12 mouse cellular contexts compared by ENCODE assay signal in genomic region chr15:101126876-101127544, GRCm38 (mm10). TPM values are rescaled to one million over a fixed set of nuclear protein-coding genes. Genes with fewer than 3 reads are reported as not detected.
DNase-seq lines count a peak whose midpoint lies in the region; ATAC-seq and TF ChIP-seq lines count a peak whose summit lies in the region.
"Had no signal": no experiment of that assay in that cellular context is flagged by ENCODE, and none has a peak within 500 bp of the region (broad histone marks: within the 10 kb centered on the region; RNA-seq: fewer than 3 reads in every experiment).

No protein-coding gene starts in this region.

- peak; percentile 61 for DNase-seq in limb, embryonic 14.5 days (ENCODE audit: low spot score)
- DNase-seq in limb, embryonic 10.5 days (ENCODE audit: low spot score), result no peak
- DNase-seq in ovary, postnatal 14 days (ENCODE audit: low spot score), result no peak
- DNase-seq in cerebellum, adult 11-12 months, result no peak
- DNase-seq in cerebellum, adult 9-10 months, result no peak
- DNase-seq: liver, embryonic 13.5 days had no signal

- 73% methylated on average over 12 of the region's 12 CpGs for WGBS in limb, embryonic 14.5 days
- 83% methylated on average over 12 of the region's 12 CpGs for WGBS in limb, embryonic 10.5 days
- 60% methylated on average over 12 of the region's 12 CpGs for WGBS in heart, embryonic 16.5 days
- 62% methylated on average over 12 of the region's 12 CpGs for WGBS in lung, embryonic 15.5 days

- peaks cover 21% of the 10 kb centered on the region for H3K4me1 ChIP-seq in limb, embryonic 14.5 days (ENCODE audit: control insufficient read depth, insufficient read depth, low read length)
- H3K4me1 ChIP-seq in limb, embryonic 10.5 days, result peaks cover 40% of the 10 kb centered on the region
- peaks cover 30% of the 10 kb centered on the region for H3K4me1 ChIP-seq in heart, embryonic 16.5 days (ENCODE audit: control insufficient read depth, insufficient read depth, low read length)
- peaks cover 47% of the 10 kb centered on the region for H3K4me1 ChIP-seq in lung, embryonic 15.5 days

- TF ChIP-seq POLR2A in limb, embryonic 14.5 days (IDR thresholded peaks at IDR 0.05; ENCODE audit: borderline replicate concordance, extremely low read depth, insufficient read depth, insufficient read length), result no peak

- no peak overlapping the region for H3K27ac ChIP-seq in limb, embryonic 14.5 days (replicated peaks; ENCODE audit: low read depth, low read length)
- H3K27ac ChIP-seq in limb, embryonic 10.5 days, result no peak overlapping the region
- H3K27ac ChIP-seq in heart, embryonic 16.5 days (ENCODE audit: low read length), result peak overlapping the region; percentile 59
- H3K27ac ChIP-seq in lung, embryonic 15.5 days, result peak overlapping the region; percentile 77
- H3K27ac ChIP-seq: embryonic facial prominence, embryonic 12.5 days; liver, embryonic 13.5 days had no signal

- H3K4me3 ChIP-seq in limb, embryonic 14.5 days (replicated peaks; ENCODE audit: low read length), result no peak overlapping the region
- H3K4me3 ChIP-seq in limb, embryonic 10.5 days, result no peak overlapping the region
- no peak overlapping the region for H3K4me3 ChIP-seq in heart, embryonic 16.5 days (ENCODE audit: low read length)
- H3K4me3 ChIP-seq in lung, embryonic 15.5 days, result no peak overlapping the region
- H3K4me3 ChIP-seq: embryonic facial prominence, embryonic 12.5 days; liver, embryonic 13.5 days had no signal

- H3K36me3 ChIP-seq in limb, embryonic 14.5 days (ENCODE audit: control insufficient read depth, insufficient read depth, low read length), result no peaks in the 10 kb centered on the region
- no peaks in the 10 kb centered on the region for H3K36me3 ChIP-seq in limb, embryonic 10.5 days
- H3K36me3 ChIP-seq in heart, embryonic 16.5 days (ENCODE audit: control insufficient read depth, insufficient read depth), result no peaks in the 10 kb centered on the region
- H3K36me3 ChIP-seq in lung, embryonic 15.5 days, result no peaks in the 10 kb centered on the region
- H3K36me3 ChIP-seq: embryonic facial prominence, embryonic 12.5 days; liver, embryonic 13.5 days had no signal

- ATAC-seq in limb, embryonic 14.5 days (ENCODE audit: low FRiP score, low read depth), result no peak
- peak; percentile 50 for ATAC-seq in heart, embryonic 16.5 days (replicated peaks; ENCODE audit: extremely low read depth, insufficient read depth, low FRiP score)
- peak; percentile 58; the same call in 1 of the 2 replicates for ATAC-seq in lung, embryonic 15.5 days (ENCODE audit: borderline replicate concordance, extremely low read depth, low FRiP score, low TSS enrichment)
- no peak for ATAC-seq in megakaryocyte, adult 5-6 weeks (ENCODE audit: poor library complexity, severe bottlenecking)

- peaks cover 14% of the 10 kb centered on the region for H3K27me3 ChIP-seq in limb, embryonic 14.5 days (ENCODE audit: control insufficient read depth, insufficient read depth, low read length)
- H3K27me3 ChIP-seq in limb, embryonic 10.5 days (ENCODE audit: low read depth, poor library complexity, severe bottlenecking), result peaks cover 60% of the 10 kb centered on the region
- H3K27me3 ChIP-seq in heart, embryonic 16.5 days (ENCODE audit: control insufficient read depth, insufficient read depth, low read length), result peaks cover 31% of the 10 kb centered on the region
- peaks cover 14% of the 10 kb centered on the region; the same call in 1 of the 2 replicates for H3K27me3 ChIP-seq in lung, embryonic 15.5 days

- no peak overlapping the region for H3K4me2 ChIP-seq in limb, embryonic 14.5 days (replicated peaks; ENCODE audit: low read depth, low read length, severe bottlenecking)
- H3K4me2 ChIP-seq in heart, embryonic 16.5 days (ENCODE audit: low read depth, low read length), result no peak overlapping the region
- no peak overlapping the region for H3K4me2 ChIP-seq in lung, embryonic 15.5 days
- H3K4me2 ChIP-seq: embryonic facial prominence, embryonic 12.5 days; liver, embryonic 13.5 days had no signal

- H3K9ac ChIP-seq in limb, embryonic 14.5 days (ENCODE audit: low read depth, low read length, severe bottlenecking), result no peak overlapping the region
- H3K9ac ChIP-seq in heart, embryonic 16.5 days (ENCODE audit: low read length), result no peak overlapping the region
- no peak overlapping the region for H3K9ac ChIP-seq in lung, embryonic 15.5 days
- H3K9ac ChIP-seq: embryonic facial prominence, embryonic 12.5 days; liver, embryonic 13.5 days had no signal

- 0 out of 2 replicates have a peak, but pooled peaks cover 3% of the 10 kb centered on the region for H3K9me3 ChIP-seq in limb, embryonic 14.5 days (ENCODE audit: control insufficient read depth, low read length)
- H3K9me3 ChIP-seq in limb, embryonic 10.5 days (replicated peaks), result no peaks in the 10 kb centered on the region
- H3K9me3 ChIP-seq in heart, embryonic 16.5 days (replicated peaks; ENCODE audit: control insufficient read depth, low read length), result 0 out of 2 replicates have a peak, but pooled peaks cover 2% of the 10 kb centered on the region
- H3K9me3 ChIP-seq in lung, embryonic 15.5 days, result no peaks in the 10 kb centered on the region
- H3K9me3 ChIP-seq: embryonic facial prominence, embryonic 12.5 days; liver, embryonic 13.5 days had no signal

RNA-seq across cellular contexts. Expression of gene Acvrl1, which starts 1.3 kb away (rescaled TPM):
- 16.1 and 17.8 TPM in 2 replicates for polyA plus RNA-seq in limb, embryonic 14.5 days (2012; rRNA removed)
- polyA plus RNA-seq in limb, embryonic 14.5 days (2014; fragmentation: Nextera tagmentation; extraction: Ambion mirVana), result 8.2 and 10.2 TPM in 2 replicates
- 7.2 and 8.3 TPM in 2 replicates for polyA plus RNA-seq in limb, embryonic 10.5 days (2016; fragmentation: Nextera tagmentation; extraction: Ambion mirVana)
- polyA plus RNA-seq in heart, embryonic 16.5 days (2015; fragmentation: Nextera tagmentation; extraction: Ambion mirVana), result 14.7 and 20.5 TPM in 2 replicates
- polyA plus RNA-seq in lung, embryonic 15.5 days (2015; fragmentation: Nextera tagmentation; extraction: Ambion mirVana), result 68.2 and 72.4 TPM in 2 replicates
- total RNA-seq in megakaryocyte, adult 5-6 weeks (2015), result 6.9 and 8.2 TPM in 2 replicates
- 27.6 and 34.9 TPM in 2 replicates for total RNA-seq in megakaryocyte, adult 5-6 weeks (2017)

RNA-seq across cellular contexts. Expression of gene Ankrd33, which starts 11.5 kb away (rescaled TPM):
- polyA plus RNA-seq in limb, embryonic 14.5 days (2012; rRNA removed), result not detected in 2 replicates
- polyA plus RNA-seq in limb, embryonic 14.5 days (2014; fragmentation: Nextera tagmentation; extraction: Ambion mirVana), result not detected in 2 replicates
- not detected in 2 replicates for polyA plus RNA-seq in limb, embryonic 10.5 days (2016; fragmentation: Nextera tagmentation; extraction: Ambion mirVana)
- not detected in 2 replicates for polyA plus RNA-seq in heart, embryonic 16.5 days (2015; fragmentation: Nextera tagmentation; extraction: Ambion mirVana)
- not detected in 2 replicates for polyA plus RNA-seq in lung, embryonic 15.5 days (2015; fragmentation: Nextera tagmentation; extraction: Ambion mirVana)
- not detected in 2 replicates for total RNA-seq in megakaryocyte, adult 5-6 weeks (2015)
- total RNA-seq in megakaryocyte, adult 5-6 weeks (2017), result not detected in 2 replicates
- total RNA-seq: gastrocnemius, postnatal 36 days; midbrain, postnatal 0 days had no signal
- polyA plus RNA-seq: embryonic facial prominence, embryonic 12.5 days; liver, embryonic 13.5 days; midbrain, postnatal 0 days had no signal

RNA-seq across cellular contexts. Expression of gene Acvr1b, which starts 46.9 kb away (rescaled TPM):
- polyA plus RNA-seq in limb, embryonic 14.5 days (2012; rRNA removed), result 27.2 and 32.8 TPM in 2 replicates
- polyA plus RNA-seq in limb, embryonic 14.5 days (2014; fragmentation: Nextera tagmentation; extraction: Ambion mirVana), result 12.3 and 12.9 TPM in 2 replicates
- polyA plus RNA-seq in limb, embryonic 10.5 days (2016; fragmentation: Nextera tagmentation; extraction: Ambion mirVana), result 5.0 and 5.7 TPM in 2 replicates
- 7.1 and 8.0 TPM in 2 replicates for polyA plus RNA-seq in heart, embryonic 16.5 days (2015; fragmentation: Nextera tagmentation; extraction: Ambion mirVana)
- 5.9 and 6.0 TPM in 2 replicates for polyA plus RNA-seq in lung, embryonic 15.5 days (2015; fragmentation: Nextera tagmentation; extraction: Ambion mirVana)
- 7.4 and 7.7 TPM in 2 replicates for total RNA-seq in megakaryocyte, adult 5-6 weeks (2015)
- total RNA-seq in megakaryocyte, adult 5-6 weeks (2017), result 15.2 and 17.1 TPM in 2 replicates

RNA-seq across cellular contexts. Expression of gene Fignl2, which starts 48.6 kb away (rescaled TPM):
- polyA plus RNA-seq in limb, embryonic 14.5 days (2012; rRNA removed), result 3.7 and 5.4 TPM in 2 replicates
- 0.15 and 0.17 TPM in 2 replicates for polyA plus RNA-seq in limb, embryonic 14.5 days (2014; fragmentation: Nextera tagmentation; extraction: Ambion mirVana)
- 0.98 and 1.9 TPM in 2 replicates for polyA plus RNA-seq in limb, embryonic 10.5 days (2016; fragmentation: Nextera tagmentation; extraction: Ambion mirVana)
- polyA plus RNA-seq in heart, embryonic 16.5 days (2015; fragmentation: Nextera tagmentation; extraction: Ambion mirVana), result 0.10 and 0.12 TPM in 2 replicates
- 0.19 and 0.24 TPM in 2 replicates for polyA plus RNA-seq in lung, embryonic 15.5 days (2015; fragmentation: Nextera tagmentation; extraction: Ambion mirVana)
- total RNA-seq in megakaryocyte, adult 5-6 weeks (2015), result 0.04 TPM in 1 of 2 replicates, not detected in the other
- total RNA-seq in megakaryocyte, adult 5-6 weeks (2017), result 0.07 and 0.16 TPM in 2 replicates

Comparison
In these comparisons a context has a peak if more than half of its experiments do, and no peak if none do; other contexts are left out.
1. ATAC-seq: peak in heart, embryonic 16.5 days (single experiment) and lung, embryonic 15.5 days (single experiment); none in limb, embryonic 14.5 days (single experiment) and megakaryocyte, adult 5-6 weeks (single experiment).
2. H3K27ac ChIP-seq: peak in heart, embryonic 16.5 days (single experiment) and lung, embryonic 15.5 days (single experiment); none in limb, embryonic 14.5 days (single experiment) and limb, embryonic 10.5 days (single experiment).